Mouse (Mus musculus) megakaryocyte, embryonic 14.5 days (primary cell): ENCODE measurements around the gene Brd9.

ENCODE experiments used
- FLI1 ChIP-seq: IDR thresholded peaks from 2 replicates; pipeline ENCODE4 v1.6.1; 2012; ENCODE audit warnings: low read length, inconsistent platforms, mixed read lengths
- GATA1 ChIP-seq: IDR thresholded peaks from 3 replicates; pipeline ENCODE4 v1.6.1; 2012; ENCODE audit warnings: mixed read lengths, low read length, inconsistent platforms, borderline replicate concordance

- TF ChIP-seq GATA1 (no peak), FLI1 (no peak)
These were observed 33.2 kb downstream of the Brd9 start for GRCm38 (mm10) chr13:73970545-73971448.
